In the genomic region with DNA sequence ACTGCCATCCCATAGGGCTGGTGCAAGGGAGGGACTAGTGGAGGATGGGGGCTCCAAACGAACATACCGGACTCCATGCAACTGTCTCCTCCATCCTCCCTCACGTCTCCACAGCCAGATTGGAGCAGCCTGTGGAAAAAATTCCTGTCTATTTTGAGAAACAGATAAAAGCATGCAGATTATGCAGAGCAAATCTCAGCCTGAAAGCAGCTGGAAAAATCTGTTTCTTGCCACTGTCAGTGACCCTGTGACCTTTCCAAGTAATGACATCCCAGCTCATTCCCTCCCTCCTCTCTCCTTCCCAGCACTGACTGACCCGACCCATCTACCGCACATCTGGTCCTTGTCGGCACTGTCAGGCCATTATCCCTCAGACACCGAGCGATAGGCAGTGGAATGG, we compare ENCODE assay signal across 10 mouse cellular contexts. TPM values are rescaled to one million over a fixed set of nuclear protein-coding genes. Genes with fewer than 3 reads are reported as not detected.
A peak's percentile ranks its signal among the peaks of the same experiment; 100 is the strongest.
DNase-seq lines count a peak whose midpoint lies in the region; ATAC-seq and TF ChIP-seq lines count a peak whose summit lies in the region.
"Had no signal": no experiment of that assay in that cellular context is flagged by ENCODE, and none has a peak within 500 bp of the region (broad histone marks: within the 10 kb centered on the region; RNA-seq: fewer than 3 reads in every experiment).

No protein-coding gene starts in this region.

- H3K4me1 ChIP-seq in embryonic fibroblast, embryonic 13.5 days (ENCODE audit: control insufficient read depth, insufficient read depth, low read length): peaks cover 5% of the 10 kb centered on the region
- H3K4me1 ChIP-seq in intestine, embryonic 14.5 days (replicated peaks; ENCODE audit: control insufficient read depth, insufficient read depth, low read length): peaks cover 35% of the 10 kb centered on the region
- peaks cover 6% of the 10 kb centered on the region; the same call in 1 of the 2 replicates for H3K4me1 ChIP-seq in lung, adult 2 months (ENCODE audit: control insufficient read depth, insufficient read depth, low read length)
- H3K4me1 ChIP-seq: midbrain, embryonic 12.5 days had no signal

- TF ChIP-seq POLR2A in embryonic fibroblast, embryonic 13.5 days (IDR thresholded peaks at IDR 0.05; ENCODE audit: low read depth, low read length): no peak
- TF ChIP-seq POLR2A in lung, adult 2 months (IDR thresholded peaks at IDR 0.05; ENCODE audit: borderline replicate concordance, extremely low read depth, low read depth, low read length): no peak

- H3K36me3 ChIP-seq in intestine, embryonic 14.5 days (ENCODE audit: control insufficient read depth, insufficient read depth, low read length): no peaks in the 10 kb centered on the region
- H3K36me3 ChIP-seq: midbrain, embryonic 12.5 days had no signal

- H3K4me3 ChIP-seq in embryonic fibroblast, embryonic 13.5 days (ENCODE audit: insufficient read depth, low read length): no peak overlapping the region
- H3K4me3 ChIP-seq in intestine, embryonic 14.5 days (ENCODE audit: low read depth, low read length): no peak overlapping the region
- no peak overlapping the region for H3K4me3 ChIP-seq in lung, adult 2 months (replicated peaks; ENCODE audit: extremely low read depth, low read depth, low read length)
- H3K4me3 ChIP-seq: midbrain, embryonic 12.5 days had no signal

- peak; percentile 67 for DNase-seq in NIH3T3 (ENCODE audit: low read depth)
- peak; percentile 79 for DNase-seq in intestine, embryonic 14.5 days (ENCODE audit: low spot score)
- DNase-seq in lung, adult 2 months: peak; percentile 19
- DNase-seq in urinary bladder, postnatal 36 days (ENCODE audit: low spot score in 2 of 2): peak; percentile 40 to 63
- no peak for DNase-seq in layer of hippocampus, adult 11-12 months (ENCODE audit: low spot score)
- no peak for DNase-seq in adrenal gland, postnatal 25 days

- WGBS in intestine, embryonic 14.5 days: 28% methylated on average over 8 of the region's 8 CpGs
- 65% methylated on average over 8 of the region's 8 CpGs for WGBS in lung, adult 2 months

- H3K9ac ChIP-seq in intestine, embryonic 14.5 days (ENCODE audit: low read length): no peak overlapping the region
- H3K9ac ChIP-seq: midbrain, embryonic 12.5 days had no signal

- no peaks in the 10 kb centered on the region for H3K9me3 ChIP-seq in intestine, embryonic 14.5 days (ENCODE audit: control insufficient read depth, low read length)
- H3K9me3 ChIP-seq: midbrain, embryonic 12.5 days had no signal

- peak overlapping the region; percentile 79 for H3K27ac ChIP-seq in embryonic fibroblast, embryonic 13.5 days (ENCODE audit: insufficient read depth, low read length)
- H3K27ac ChIP-seq in intestine, embryonic 14.5 days (ENCODE audit: low read depth): peak overlapping the region; percentile 89
- H3K27ac ChIP-seq: midbrain, embryonic 12.5 days had no signal

- peak; percentile 89 for ATAC-seq in intestine, embryonic 14.5 days (replicated peaks; ENCODE audit: low FRiP score, low TSS enrichment, low read depth)
- ATAC-seq in CD4-positive, CD25-positive, alpha-beta regulatory T cell, adult 4 months: no peak
- ATAC-seq: Patski had no signal

- H3K4me2 ChIP-seq in intestine, embryonic 14.5 days (ENCODE audit: low read length): no peak overlapping the region
- H3K4me2 ChIP-seq: midbrain, embryonic 12.5 days had no signal

- no peak for TF ChIP-seq CTCF in embryonic fibroblast, embryonic 13.5 days (IDR thresholded peaks at IDR 0.05; ENCODE audit: borderline replicate concordance, insufficient read depth, low read length)
- TF ChIP-seq CTCF in lung, adult 2 months (IDR thresholded peaks at IDR 0.05; ENCODE audit: insufficient read depth, low read length): no peak

- H3K27me3 ChIP-seq in intestine, embryonic 14.5 days (replicated peaks; ENCODE audit: control insufficient read depth, insufficient read depth, low read length): no peaks in the 10 kb centered on the region
- H3K27me3 ChIP-seq: midbrain, embryonic 12.5 days; Patski had no signal

RNA-seq across cellular contexts. Expression of a gene that starts 35.5 kb away (rescaled TPM):
- 73.4 and 86.8 TPM in 2 replicates for polyA plus RNA-seq in embryonic fibroblast, embryonic 13.5 days (2011; ENCODE audit: insufficient read length, low read depth, missing spikeins)
- polyA plus RNA-seq in intestine, embryonic 14.5 days (2014; fragmentation: Nextera tagmentation; extraction: Ambion mirVana): 29.2 and 34.6 TPM in 2 replicates
- polyA plus RNA-seq in lung, adult 2 months (2012; rRNA removed): 9.4 and 22.8 TPM in 2 replicates
- 10 to 100 TPM; 83.5 to 84.1 TPM for polyA plus RNA-seq in CD4-positive, CD25-positive, alpha-beta regulatory T cell, adult 4 months (2017; shearing (Covaris generic))
- total RNA-seq in adrenal gland, postnatal 25 days (2021): 41.4 and 43.9 TPM in 2 replicates

Comparison
In these comparisons a context has a peak if more than half of its experiments do, and no peak if none do; other contexts are left out.
1. DNase-seq: peak in NIH3T3 (single experiment), intestine, embryonic 14.5 days (single experiment), lung, adult 2 months (single experiment) and urinary bladder, postnatal 36 days (2 of 2); none in layer of hippocampus, adult 11-12 months (single experiment) and adrenal gland, postnatal 25 days (single experiment).